Mouse (Mus musculus) bone marrow macrophage, adult 2 months (primary cell): Measurements from ENCODE around the gene Fam228a. TPM values are rescaled to one million over a fixed set of nuclear protein-coding genes. Genes with fewer than 3 reads are reported as not detected.
"Not testable (repeated sequence)": the region's sequence is repeated elsewhere in the genome, so short reads cannot be mapped to it uniquely, and the experiment has no call there.

Experiments
- H3K27ac ChIP-seq: 2 replicates; pipeline ENCODE4 v1.5.1; 2012; ENCODE audit warnings: low read depth, low read length; ENCODE audit not compliant: insufficient read depth
- H3K4me1 ChIP-seq: 2 replicates; pipeline ENCODE4 v1.6.1; 2012; ENCODE audit warnings: low read length; ENCODE audit not compliant: control insufficient read depth, insufficient read depth
- H3K4me3 ChIP-seq: 2 replicates; pipeline ENCODE4 v1.5.1; 2012; ENCODE audit warnings: mild to moderate bottlenecking, low read length, moderate library complexity; ENCODE audit not compliant: insufficient read depth
- CTCF ChIP-seq: IDR thresholded peaks from 2 replicates; pipeline ENCODE4 v1.5.1; 2012; ENCODE audit warnings: low read depth, mild to moderate bottlenecking, low read length, moderate library complexity
- POLR2A ChIP-seq: IDR thresholded peaks from 2 replicates; pipeline ENCODE4 v1.6.1; 2012; ENCODE audit warnings: mild to moderate bottlenecking, low read depth, low read length, borderline replicate concordance
- polyA plus RNA-seq: library from polyadenylated mRNA; stranded (reverse); fragments of >200 nt; gene quantifications from 2 replicates; pipeline ENCODE4 v1.2.4, GENCODE M21; 2012; ENCODE audit not compliant: missing spikeins, insufficient read depth, insufficient read length

Fam228a gene
- polyA plus RNA-seq, 1 experiment = not detected

GRCm38 (mm10) chr12:4719066-4719761, 19.0 kb downstream of the Fam228a start:
- Histone ChIP-seq H3K4me3 (no peak overlapping the region), H3K27ac (no peak overlapping the region), H3K4me1 (no peaks in the 10 kb centered on the region)
- TF ChIP-seq POLR2A = no peak
- TF ChIP-seq CTCF = no peak

- Histone ChIP-seq H3K27ac (no peak overlapping the region), H3K4me3 (no peak overlapping the region), H3K4me1 (no peaks in the 10 kb centered on the region)
- TF ChIP-seq POLR2A (no peak), CTCF (no peak)
Observed at GRCm38 (mm10) chr12:4717417-4717816, 20.8 kb downstream of the Fam228a start.

GRCm38 (mm10) chr12:4715606-4716005, 22.6 kb downstream of the Fam228a start:
- no peak overlapping the region for H3K4me3 ChIP-seq
- H3K4me1 ChIP-seq = no peaks in the 10 kb centered on the region
- H3K27ac ChIP-seq = no peak overlapping the region
- TF ChIP-seq POLR2A = no peak
- TF ChIP-seq CTCF = no peak

- no peak for TF ChIP-seq CTCF
- TF ChIP-seq POLR2A = no peak
- H3K27ac ChIP-seq = no peak overlapping the region
- no peak overlapping the region for H3K4me3 ChIP-seq
- H3K4me1 ChIP-seq = no peaks in the 10 kb centered on the region
Observed at GRCm38 (mm10) chr12:4713361-4713760, 24.9 kb downstream of the Fam228a start.

GRCm38 (mm10) chr12:4709926-4710325, 28.3 kb downstream of the Fam228a start:
- Histone ChIP-seq H3K4me1 (no peaks in the 10 kb centered on the region), H3K27ac (no peak overlapping the region)
- TF ChIP-seq POLR2A (no peak), CTCF (no peak)

GRCm38 (mm10) chr12:4708881-4709604, 29.2 kb downstream of the Fam228a start:
- H3K27ac ChIP-seq = no peak overlapping the region
- H3K4me3 ChIP-seq = no peak overlapping the region
- TF ChIP-seq POLR2A (no peak), CTCF (no peak)
- H3K4me1 ChIP-seq = no peaks in the 10 kb centered on the region

More at GRCm38 (mm10) chr12:4709926-4710325, 28.3 kb downstream of the Fam228a start:
- H3K4me3 ChIP-seq = no peak overlapping the region

GRCm38 (mm10) chr12:4708296-4708695, 29.9 kb downstream of the Fam228a start:
- Histone ChIP-seq H3K4me3 (no peak overlapping the region), H3K4me1 (no peaks in the 10 kb centered on the region), H3K27ac (no peak overlapping the region)
- no peak for TF ChIP-seq POLR2A
- TF ChIP-seq CTCF = no peak

GRCm38 (mm10) chr12:4707488-4708017, 30.7 kb downstream of the Fam228a start:
- H3K4me1 ChIP-seq = peaks cover under 1% of the 10 kb centered on the region; the same call in 1 of the 2 replicates
- TF ChIP-seq POLR2A (no peak), CTCF (no peak)
- H3K27ac ChIP-seq = no peak overlapping the region
- no peak overlapping the region for H3K4me3 ChIP-seq

- H3K4me3 ChIP-seq = no peak overlapping the region
- peaks cover 7% of the 10 kb centered on the region for H3K4me1 ChIP-seq
- H3K27ac ChIP-seq = no peak overlapping the region
- TF ChIP-seq POLR2A = no peak
- TF ChIP-seq CTCF = no peak
Observed at GRCm38 (mm10) chr12:4706901-4707300, 31.3 kb downstream of the Fam228a start.

GRCm38 (mm10) chr12:4706175-4706574, 32.1 kb downstream of the Fam228a start:
- Histone ChIP-seq H3K4me3 (no peak overlapping the region), H3K27ac (no peak overlapping the region), H3K4me1 (peaks cover 7% of the 10 kb centered on the region)
- no peak for TF ChIP-seq POLR2A
- no peak for TF ChIP-seq CTCF

GRCm38 (mm10) chr12:4705626-4706025, 32.6 kb downstream of the Fam228a start:
- not testable (repeated sequence) for H3K4me1 ChIP-seq, H3K27ac ChIP-seq, H3K4me3 ChIP-seq
